Mouse (Mus musculus) brain, embryonic 18.5 days (tissue): ENCODE measurements around the gene Acta2.

Source experiments
- DNase-seq: peaks from one replicate; pipeline ENCODE4 v3.0.0-alpha.2; 2012; ENCODE audit warnings: low read depth, low spot score

The Acta2 gene

DNA sequence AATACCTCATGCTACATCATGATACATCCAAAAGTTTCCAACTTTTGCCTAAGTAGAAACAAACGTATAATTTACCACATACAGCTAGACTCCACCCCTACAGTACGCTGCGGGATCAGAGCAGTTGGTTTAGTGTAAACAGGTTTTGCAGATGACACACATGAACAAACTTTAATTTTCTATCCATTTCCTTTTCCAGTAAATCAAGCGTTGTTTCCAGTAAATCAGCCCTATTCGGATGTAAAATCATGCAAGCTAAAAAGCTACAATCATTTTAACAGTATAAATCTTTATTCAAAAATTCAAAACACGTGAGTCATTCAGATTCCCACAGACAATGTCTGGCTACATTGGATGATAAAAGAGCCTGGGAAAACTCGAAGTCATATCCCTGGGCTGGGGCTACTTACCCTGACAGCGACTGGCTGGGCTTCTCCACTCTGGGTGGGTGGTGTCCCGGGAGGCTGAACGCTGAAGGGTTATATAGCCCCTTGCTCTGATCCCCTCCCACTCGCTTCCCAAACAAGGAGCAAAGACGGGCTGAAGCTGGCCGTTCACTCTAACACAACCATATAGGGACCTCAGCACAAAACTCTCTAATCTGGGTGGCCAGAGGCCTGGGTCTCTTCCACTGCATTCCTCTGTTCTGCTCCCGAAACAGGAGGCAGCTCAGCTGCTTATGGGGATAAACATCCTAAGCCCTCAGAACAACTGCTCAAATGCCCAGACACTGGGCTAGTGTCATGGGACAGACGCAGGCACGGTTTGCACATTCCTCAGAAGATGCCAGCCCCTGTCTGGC is at the start of gene Acta2:
Acta2 (minus strand) TSS at position 711 of the 802 bp plus-strand sequence.
- DNase-seq = no peak

DNA sequence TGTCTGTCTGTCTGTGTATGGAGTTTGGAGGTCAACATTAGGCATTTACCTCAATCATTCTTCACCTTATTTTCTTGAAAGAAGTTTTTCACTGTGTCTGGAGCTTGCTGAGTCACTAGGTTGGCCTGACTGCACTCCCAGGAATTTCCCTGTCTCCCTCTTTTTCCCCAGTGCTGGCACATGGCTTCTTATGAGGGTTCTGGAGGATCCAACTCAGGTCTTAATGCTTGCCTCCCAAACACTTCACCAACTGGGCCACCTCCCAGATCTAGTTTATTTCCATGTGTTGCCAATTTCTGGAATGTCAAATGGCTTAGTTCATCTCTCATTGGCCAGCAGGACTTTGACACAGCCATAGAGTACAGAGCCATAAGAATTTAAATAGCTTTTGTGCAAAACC is 49.5 kb upstream of the Acta2 start:
- DNase-seq = no peak

DNA sequence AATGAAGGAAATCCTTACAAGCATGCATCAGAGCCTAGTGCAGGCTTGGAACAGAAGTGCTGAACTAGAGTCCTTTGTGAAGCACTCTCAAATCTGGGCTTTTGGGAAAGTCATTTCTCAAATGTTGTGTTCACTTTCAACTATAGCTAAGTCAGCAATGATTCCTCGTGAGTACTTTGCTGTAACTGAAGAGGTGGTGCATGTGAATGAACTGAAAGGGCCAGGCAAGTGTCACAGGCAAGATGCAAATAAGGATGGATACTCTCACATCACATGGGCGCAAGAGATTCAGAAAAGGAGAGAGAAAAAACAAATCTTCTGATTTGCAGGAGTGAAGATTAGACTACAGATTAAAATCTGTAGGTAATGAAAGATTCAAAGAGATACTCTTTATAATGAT is 45.0 kb upstream of the Acta2 start:
- DNase-seq = no peak

DNA sequence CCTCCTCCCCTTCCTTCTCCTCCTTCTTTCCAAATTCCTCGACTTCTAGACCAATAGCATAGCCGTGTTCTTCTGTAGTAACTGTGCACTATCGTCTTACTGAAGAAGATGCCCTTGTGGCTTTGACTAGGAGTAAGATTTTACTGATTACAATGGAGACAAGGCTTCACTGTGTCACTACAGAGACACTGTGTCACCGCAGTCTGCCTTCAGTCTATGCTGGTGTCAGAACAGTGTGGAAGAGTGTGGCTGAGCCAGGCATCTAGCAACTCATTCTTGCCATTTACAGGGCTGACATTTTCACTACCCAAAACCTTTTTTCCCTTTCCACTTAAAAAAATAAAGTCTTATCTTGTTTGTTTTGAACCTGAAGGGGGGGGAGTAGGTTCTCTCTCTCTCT is 43.8 kb upstream of the Acta2 start:
- no peak for DNase-seq

DNA sequence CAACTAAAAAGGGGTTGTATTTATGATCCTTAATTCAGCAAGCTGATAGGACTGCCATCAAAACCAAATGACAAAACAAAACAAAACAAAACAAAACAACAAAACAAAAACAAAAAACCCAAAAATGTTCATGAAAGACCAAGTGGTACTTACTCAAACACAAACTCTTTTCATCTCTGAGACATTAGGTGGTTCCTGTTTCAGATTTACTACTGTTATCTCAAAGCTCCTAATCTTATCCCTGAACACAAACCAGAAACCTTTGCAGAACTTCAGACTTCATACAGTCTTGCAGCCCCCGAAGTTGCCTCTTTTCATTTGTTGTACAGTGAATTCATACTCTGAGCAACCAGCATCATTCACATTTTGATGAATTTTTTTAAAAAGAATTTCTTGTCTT is 43.1 kb upstream of the Acta2 start:
- no peak for DNase-seq

DNA sequence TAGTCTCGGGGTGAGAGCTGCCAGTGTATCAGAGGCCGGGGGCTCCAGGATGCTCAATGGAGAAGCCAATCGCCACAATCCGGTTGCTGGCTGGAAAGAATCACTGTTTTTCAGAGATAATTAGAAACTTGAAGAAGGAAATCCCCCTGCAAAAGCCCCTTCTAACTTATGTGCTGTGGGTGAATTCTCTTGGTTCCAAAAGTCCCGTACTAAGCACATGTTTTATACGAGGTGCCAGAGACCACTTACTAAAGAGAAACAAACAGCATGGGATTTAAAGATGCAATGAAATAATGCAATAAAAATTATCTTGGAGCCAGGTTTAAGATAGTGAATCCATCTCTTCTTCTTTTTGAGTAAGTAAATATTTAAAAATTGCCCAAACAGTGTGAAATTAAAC is 40.1 kb upstream of the Acta2 start:
- no peak for DNase-seq

DNA sequence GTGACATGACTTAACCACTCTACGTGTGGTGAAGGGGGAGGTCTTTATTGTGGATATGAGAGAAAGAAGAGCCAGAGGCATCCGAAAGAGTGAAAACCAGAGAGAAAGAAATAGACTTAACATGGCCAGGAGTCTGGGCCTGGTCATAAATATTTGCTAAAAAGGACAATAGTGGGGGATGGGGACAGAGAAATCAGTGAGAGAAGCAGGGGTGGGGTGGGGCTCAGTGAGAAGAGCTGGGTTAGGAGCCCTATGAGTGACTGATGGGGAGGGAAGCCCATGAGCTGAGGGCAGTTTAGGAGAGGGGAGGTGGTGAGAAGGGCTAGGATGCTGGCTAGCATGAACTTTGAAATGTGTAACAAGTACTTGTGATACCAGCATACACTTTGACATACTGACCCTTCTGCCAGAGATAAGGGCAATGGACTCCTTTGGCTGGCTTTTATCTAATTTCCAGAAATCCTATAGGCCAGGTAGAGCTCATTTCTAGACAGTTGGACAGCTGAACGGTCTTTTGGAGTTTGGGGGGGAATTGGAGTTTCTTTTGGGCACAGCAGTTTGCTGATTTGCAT is 38.1 kb upstream of the Acta2 start:
- no peak for DNase-seq

DNA sequence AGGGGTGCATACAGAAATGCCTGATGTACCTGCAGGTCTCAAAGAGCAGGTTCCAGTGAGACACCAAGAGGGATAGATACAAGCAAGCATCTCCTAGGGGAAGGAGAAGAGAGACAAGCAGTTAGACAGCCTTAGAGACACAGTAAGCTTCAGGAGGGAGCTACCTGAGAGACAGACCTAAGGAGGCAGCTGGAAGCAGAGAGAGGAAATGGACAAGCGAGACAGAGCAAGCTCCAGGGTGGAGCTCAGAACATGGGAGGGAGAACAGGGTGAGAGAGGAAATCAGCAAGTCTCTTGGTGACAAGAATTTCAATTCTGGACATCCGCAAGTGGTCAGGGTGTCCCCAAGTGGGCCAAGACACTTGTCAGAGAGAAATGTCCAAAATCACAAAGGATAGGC is 37.3 kb upstream of the Acta2 start:
- no peak for DNase-seq

DNA sequence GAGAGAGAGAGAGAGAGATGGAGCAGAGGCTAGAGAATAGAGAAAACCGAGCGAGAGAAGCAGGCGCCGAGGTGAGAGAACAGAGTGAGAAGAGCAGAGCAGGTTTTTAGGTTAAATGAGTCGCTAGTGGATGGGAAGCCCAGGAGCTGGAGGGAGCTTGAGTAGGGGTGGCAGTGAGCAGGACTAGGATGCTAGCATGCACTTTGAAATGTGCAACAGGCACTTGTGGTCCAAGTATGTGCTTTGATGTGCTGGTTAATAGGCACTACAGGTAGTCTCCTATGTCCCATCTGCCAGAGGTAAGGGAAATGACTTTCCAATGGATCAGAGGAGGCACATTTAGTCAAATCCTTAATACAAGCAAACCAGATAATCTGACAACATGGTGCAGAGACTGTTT is 36.6 kb upstream of the Acta2 start:
- no peak for DNase-seq

DNA sequence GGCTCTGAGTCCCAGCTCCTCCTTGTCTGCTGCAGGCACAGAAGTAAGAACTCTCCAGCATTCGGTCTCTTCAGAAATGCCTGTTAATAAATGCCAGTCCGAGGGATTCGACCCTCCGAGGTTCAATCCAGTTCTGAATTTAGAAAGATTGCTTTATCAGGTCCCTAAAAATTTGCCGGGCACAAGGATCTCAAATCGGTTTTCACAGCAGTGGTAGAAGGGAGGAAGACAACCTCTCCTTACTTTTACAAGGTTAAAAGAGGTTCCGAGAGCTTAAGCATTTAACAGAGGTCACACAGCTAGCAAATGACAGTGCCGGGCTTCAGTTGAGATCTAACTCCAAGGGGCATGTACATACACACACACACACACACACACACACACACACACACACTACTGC is 36.0 kb upstream of the Acta2 start:
- no peak for DNase-seq

DNA sequence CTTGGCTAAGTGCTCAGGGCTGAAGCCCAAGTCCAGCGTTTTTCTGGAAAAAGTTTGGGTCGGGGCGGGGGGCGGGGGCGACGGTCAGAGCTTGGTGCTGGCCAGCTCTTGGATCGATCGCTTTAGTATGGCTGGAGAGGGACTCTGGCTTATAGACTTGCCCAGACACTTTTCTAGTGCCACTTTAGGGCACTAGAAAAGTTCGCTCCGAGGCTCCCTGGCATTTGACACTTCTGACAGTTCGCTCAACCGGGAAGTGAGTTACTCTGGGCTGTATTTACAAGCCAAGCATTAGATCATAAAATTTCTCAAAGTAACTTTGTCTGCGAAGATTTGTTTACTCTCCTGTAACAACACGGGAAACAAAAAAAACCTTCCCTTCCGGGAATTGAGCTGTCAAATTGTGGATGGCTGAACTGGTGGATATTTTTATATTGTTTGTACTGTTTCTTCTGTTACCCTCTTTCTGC is 35.5 kb upstream of the Acta2 start:
- DNase-seq = no peak

DNA sequence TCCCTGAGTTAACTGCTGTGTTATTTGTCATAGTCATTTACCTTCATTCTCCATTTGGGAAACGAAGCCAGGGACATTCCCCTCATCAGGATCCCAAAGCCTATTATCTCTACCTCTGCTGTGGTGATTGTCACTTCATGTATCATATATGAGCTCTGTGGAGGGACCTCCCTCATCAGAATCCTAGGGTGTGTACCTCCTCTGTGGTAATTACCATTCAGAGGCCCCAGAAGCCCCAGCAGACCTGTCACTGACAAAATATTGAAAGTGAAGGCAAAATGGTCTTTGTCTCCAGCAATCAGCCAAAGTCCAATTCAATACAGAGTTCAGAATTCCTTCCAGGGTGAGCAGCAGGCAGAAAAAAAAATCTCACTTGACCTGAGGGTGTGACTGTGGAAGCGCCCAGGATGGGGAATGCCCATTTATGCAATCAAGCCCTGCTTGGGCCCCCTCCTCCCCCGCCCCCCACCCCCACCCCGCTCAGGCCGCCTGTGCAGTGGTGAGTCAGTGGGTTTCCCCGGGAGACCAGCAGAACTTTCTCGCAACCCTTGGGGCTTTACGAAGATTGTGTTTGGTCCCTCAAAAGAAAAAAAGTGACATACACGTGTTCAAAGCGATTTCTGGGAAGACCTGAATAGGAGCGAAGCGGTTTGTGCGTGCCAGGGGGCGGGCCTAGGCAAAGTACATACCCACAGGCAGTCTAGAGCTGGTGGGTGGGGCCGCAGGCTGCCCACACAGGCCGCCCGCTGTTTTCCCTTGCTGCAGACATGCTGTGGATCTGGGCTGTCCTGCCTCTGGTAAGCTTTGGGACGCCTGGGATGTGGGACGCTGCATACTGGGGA is 34.8 kb upstream of the Acta2 start, which contains the start of gene Fas:
Fas (plus strand) TSS at position 719 of the 842 bp plus-strand sequence.
- peak; percentile 12 for DNase-seq

DNA sequence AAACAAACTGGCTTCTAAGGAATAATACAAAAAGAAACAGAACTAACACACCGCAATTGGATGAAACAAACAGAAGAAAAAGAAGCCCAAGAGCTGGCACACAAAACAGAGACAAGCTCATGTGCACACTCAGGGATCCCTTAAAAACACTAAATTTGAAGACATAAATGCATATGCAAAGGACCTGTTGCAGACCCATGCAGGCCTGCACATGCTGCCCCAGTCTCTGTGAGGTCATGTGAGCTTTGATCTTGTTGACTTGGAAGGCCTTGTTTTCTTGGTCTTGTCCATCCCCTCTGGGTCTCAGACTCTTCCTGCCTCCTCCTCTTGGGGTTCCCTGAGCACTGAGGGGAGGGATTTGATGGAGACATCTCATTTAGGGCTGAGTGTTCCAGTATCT is 33.3 kb upstream of the Acta2 start:
- DNase-seq = no peak

DNA sequence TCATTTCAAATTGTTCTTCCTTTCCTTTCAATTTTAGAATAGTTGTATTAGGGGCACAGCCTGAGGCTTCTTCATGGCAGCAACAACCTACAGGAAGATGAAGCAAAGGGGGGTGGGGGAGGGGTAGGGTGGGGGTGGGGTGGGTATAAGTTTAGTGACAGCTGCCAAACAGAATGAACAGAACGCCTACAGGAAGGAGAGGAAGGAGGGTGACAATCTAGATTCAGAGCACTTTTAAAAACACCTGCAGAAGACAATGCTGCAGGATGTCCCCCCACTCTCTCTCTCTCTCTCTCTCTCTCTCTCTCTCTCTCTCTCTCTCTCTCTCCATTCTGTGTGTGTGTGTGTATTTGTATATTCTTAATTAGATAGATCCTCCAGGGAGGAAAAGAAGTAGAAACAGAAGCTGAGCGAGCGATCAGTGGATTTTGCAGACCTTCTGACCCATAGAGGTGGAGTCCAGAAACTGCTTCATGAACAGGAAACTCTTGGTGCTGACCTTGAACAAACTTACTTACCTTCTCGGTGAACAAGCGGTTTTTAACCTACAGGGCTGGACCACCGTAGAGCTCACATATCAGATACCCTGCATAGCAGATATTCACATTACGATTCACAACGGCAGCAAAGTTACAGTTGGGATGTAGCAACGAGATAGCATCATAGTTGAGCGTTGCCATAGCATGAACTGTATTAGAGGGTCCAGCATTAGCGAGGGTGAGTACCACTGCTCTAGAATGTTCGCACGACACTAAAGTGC is 32.4 kb upstream of the Acta2 start:
- no peak for DNase-seq

DNA sequence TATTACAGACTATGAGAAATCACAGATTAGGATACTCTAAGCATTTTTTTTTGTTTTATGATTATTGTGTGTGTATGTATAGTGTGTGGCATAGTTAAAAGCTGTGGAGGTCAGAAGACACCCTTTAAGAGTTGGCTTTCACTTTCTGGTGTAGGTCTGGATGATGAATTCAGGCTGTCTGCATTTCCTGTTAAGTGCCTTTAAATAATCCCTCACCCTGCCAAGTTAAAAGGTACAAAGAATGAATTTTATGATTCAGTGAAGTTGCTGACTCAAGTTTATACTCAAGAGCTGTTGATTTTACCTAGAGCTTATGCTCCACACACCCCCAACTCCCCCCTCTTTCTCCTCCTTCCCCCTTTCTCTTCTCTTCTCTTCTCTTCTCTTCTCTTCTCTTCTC is 31.8 kb upstream of the Acta2 start:
- DNase-seq = no peak

DNA sequence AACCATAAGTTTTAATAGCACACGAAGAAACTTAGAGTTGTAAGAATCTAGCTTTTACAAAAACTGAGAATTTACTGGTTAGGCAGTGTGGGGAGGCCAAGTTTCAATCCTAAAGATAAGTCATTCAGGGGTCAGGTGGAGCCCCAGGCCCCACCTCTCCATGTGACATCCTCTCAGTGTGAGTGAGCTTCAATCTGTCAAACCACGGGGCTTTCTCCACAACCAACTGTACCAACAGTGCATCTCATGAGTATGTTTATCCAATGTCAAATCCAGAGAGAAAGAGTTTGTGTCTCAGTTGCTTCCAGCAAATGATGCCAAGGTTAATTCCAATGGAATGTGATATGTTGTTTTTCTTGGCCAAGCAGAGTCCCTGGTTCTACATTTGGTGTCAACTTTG is 29.4 kb upstream of the Acta2 start:
- no peak for DNase-seq

DNA sequence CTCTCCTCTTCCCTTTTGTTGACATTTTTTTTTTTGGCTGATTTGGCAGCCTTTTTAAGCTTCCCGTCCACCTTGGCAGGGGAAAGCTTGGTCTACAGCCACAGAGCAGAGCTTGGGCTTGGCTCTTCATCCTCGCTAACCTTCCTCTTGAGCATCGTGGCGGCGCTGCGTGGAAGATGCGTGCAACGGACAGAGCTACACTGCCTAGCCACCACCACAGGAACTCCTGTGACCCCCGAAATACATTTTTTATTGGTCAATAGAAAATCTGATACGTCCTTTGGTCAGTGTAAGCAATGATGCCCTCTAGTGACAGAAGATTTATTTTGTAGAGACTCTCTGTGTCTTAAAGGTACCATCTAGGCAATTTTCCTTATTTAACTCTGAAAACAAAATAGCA is 29.0 kb upstream of the Acta2 start:
- DNase-seq = no peak

DNA sequence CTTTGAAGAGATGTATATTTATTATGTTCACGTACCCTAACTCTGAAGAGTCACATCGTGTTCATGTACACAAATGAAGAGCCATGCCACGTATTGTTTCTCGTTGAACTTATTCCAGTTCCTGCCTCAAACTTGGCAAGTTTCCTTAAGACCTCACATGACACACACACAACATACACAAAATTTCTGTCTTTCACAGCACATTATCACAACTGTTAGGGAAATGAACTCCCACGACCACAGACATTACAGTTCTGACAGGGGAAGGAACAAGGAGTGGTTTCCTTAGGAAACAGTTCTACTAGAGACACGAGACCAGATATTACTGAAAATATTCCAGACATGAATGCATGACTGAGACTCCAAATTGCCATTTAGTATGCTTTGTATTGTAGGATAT is 28.2 kb upstream of the Acta2 start:
- DNase-seq = no peak

DNA sequence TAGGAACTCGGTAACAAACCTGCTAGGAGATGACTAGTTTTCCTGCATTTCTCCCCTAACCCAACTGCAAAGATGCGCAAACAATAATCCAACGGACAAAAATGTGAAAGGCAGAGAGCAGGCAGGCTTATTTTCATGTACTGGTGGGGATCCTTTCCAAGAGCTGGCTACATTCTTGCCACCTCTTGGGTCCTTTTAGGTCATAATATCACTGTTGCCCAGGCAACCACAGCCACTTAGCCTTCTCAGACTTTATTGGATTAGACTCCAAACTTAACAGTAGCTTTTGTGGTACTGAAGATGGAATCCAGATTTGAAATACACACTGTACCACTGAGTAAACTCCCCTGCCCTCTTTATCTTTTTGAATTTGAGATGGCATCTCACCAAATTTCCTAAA is 22.7 kb upstream of the Acta2 start:
- no peak for DNase-seq

DNA sequence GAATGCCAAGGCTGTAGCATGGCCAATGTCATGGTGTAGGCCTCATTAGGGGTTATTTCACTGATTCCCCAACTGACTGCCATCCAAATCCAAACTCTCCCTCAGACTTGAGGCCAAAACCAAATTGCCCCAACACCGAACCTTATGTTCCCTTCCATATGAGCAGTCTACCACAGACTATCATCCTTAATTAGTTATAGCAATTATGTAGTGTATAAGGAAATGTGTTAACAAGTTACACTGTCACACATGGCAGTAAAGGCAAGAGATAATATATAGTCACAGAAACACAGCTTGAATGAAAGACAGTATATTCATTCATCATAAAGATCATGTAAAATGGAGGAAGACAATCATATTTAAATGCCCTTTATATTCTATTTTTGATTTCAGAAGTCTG is 17.7 kb upstream of the Acta2 start:
- DNase-seq = no peak

DNA sequence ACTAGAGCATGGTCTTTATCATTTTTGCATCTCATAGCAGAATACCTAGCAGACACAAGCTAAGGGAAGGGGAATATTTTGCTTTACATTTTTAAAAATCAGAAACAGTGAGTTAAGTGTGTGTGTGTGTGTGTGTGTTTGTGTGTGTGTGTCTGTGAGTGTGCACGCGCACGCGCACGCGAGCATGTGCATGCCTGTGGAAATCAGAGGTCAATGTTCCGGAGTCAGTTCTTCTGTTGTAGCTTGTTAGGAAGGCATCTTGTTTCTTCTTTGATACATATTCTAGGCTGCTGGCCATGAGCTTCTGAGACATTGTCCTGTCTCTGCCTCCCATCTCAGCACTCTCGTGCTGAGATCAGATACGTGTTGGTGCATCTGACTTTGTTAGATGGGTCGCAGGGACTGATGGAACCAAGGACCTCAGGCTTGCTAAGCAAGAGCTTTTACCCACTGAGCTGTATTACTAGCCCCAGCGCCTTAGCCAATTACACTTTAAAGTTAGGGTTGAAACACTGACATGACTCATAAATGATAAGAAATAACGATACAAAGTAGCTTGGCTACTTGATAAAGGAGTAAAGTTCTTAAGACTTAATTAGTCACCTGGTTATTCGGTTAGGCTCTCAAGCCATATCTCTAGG is 15.6 kb upstream of the Acta2 start:
- no peak for DNase-seq
